Mouse (Mus musculus): ENCODE results near the gene Dennd1b.

- TF ChIP-seq CTCF (IDR thresholded peaks at IDR 0.05; ENCODE audit: insufficient read depth, low read depth, low read length) = no peak
- no peak for TF ChIP-seq POLR2A (IDR thresholded peaks at IDR 0.05; ENCODE audit: insufficient read depth, low read depth, low read length)
These were observed 74.8 kb downstream of the Dennd1b start for GRCm38 (mm10) chr1:139038074-139038473.
